Mouse (Mus musculus) effector memory CD4-positive, alpha-beta T cell, adult 5 months (primary cell): Measurements from ENCODE around the gene Ttll4. TPM values are rescaled to one million over a fixed set of nuclear protein-coding genes. Genes with fewer than 3 reads are reported as not detected.

ENCODE experiments used
- polyA plus RNA-seq: library from polyadenylated mRNA; unstranded; fragments of 100-300 nt; shearing (Covaris generic); gene quantifications from one replicate; pipeline ENCODE4 v1.2.1, GENCODE M21; 2017

Gene Ttll4
- polyA plus RNA-seq, result 46.6 TPM

DNA sequence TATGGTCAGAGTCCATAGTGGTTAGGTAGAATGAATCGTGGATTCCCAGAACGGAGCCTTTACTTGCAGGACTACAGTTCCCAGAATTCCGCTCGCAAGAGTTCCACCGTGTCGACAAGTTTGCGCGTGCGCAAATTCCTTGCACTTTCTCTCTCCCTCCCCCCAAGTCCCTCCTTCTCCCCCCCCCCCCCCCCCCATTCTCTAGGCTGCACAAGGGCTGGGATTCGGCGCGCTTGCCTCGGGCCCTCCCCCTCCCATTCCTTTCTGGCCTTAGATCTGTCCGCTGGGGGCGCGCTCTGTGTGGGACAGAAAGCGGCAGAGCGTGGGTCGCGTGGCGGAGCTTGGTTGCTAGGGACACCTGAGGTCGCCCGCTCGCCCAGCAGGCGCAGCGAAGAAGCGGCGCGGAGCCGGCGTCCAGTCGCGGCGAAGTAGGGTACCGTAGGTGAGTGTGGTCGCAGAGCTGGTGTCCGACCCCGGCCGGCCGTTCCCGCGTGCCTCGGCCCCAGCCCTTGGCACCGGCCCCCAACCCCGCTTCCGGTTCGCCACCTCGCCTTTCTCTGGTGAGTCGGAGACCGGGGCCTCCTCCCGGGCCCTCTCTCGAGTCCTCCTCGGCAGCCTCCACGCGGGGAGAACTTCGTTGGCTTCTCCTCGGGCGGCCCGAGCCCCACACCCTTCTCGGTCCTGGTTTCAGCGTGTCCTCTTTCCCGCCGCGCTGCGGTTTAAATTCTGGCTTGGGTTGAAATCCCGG lies at the start of gene Ttll4:
Ttll4 (plus strand) TSS at position 298 of the 748 bp plus-strand sequence.

DNA sequence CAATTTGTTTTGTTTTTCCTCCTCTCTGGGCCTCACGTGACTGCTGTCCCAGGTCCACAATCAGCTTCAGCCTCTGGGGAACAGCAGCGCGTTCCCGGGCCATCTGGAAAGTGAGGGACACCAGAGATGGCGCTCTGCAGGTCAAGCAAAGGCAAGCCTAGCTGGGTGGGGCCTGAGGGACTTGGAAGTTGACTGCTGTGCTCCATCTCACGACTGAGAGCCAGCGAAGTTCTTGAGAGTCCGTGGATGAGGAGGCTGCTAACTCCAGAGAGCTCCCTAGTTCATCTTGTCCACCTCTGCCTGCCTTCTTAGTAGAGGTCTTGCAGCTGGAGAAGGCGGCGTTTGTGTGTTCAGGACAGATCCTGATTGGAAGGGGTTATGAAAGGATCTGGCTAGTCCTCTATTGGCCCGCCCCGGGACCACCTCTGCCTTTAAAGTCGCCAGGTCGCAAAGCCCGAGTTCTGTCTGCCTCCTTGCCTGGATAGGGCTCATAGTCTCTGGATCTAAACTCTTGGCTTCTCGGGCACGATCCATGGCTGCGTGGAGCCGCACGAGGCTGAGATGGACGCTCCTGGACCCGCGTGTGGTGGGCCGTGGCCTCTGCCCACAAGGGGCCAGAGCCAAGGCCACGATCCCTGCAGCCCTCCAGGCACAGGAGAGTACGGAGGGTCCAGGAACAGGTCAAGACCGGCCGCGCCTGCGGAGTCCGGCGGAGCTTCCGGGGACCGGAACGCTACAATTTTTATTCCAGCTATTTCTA lies 51.7 kb downstream of the Ttll4 start, which contains the start of gene Cyp27a1:
Cyp27a1 (plus strand) TSS at position 476 of the 760 bp plus-strand sequence.

DNA sequence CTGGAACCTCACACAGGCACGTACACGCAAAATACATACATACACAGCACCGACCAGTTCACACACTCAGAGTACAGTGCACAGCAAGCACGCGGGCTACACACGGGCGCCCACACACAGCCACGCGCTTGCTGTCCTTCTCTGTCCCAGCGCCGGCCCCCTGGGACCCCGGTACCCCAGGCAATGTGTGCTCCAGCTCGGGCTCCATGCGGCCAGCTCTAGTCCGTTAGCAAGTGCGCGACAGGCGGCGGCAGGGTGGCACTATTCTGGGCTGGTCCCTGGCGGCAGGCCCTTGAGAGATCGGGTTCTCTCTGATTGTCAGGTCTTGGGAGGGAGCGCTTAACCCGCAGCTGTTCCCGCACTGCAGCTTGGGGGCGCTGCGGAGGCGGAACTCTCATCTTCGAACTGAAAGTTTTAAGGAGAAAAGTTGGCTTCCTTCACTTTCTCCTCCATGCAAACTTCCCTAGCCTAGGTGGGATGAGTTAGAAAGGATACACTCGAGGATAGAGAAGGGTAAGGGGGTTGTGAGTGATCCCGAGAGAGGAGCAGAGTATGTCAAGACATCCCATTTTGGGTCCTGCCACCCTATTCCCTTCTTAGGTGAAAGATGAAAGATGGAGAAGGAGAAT lies 87.2 kb downstream of the Ttll4 start, which contains the start of gene Prkag3:
Prkag3 (minus strand) TSS at position 579 of the 629 bp plus-strand sequence.

Other genes with a start within 250 kb of the Ttll4 start
- gene Cnot9, start 155.7 kb upstream of the Ttll4 start, polyA plus RNA-seq, result 21.4 TPM
- gene Plcd4, start 118.9 kb upstream of the Ttll4 start, polyA plus RNA-seq, result 0.79 TPM
- 26.6 TPM for gene Usp37, start 117.5 kb upstream of the Ttll4 start, polyA plus RNA-seq
- 18.4 TPM for gene Zfp142, start 73.5 kb upstream of the Ttll4 start, polyA plus RNA-seq
- gene Bcs1l, start 73.5 kb upstream of the Ttll4 start, polyA plus RNA-seq, result 3.8 TPM
- 18.5 TPM for gene Rnf25, start 60.3 kb upstream of the Ttll4 start, polyA plus RNA-seq
- gene Stk36, start 60.3 kb upstream of the Ttll4 start, polyA plus RNA-seq, result 0.09 TPM
- not detected for gene Cyp27a1, start 51.8 kb downstream of the Ttll4 start, polyA plus RNA-seq
- gene Prkag3, start 87.5 kb downstream of the Ttll4 start, polyA plus RNA-seq, result not detected
- gene Wnt6, start 110.1 kb downstream of the Ttll4 start, polyA plus RNA-seq, result not detected
- gene Wnt10a, start 129.8 kb downstream of the Ttll4 start, polyA plus RNA-seq, result 2.6 TPM
- gene Cdk5r2, start 193.2 kb downstream of the Ttll4 start, polyA plus RNA-seq, result not detected
- not detected for gene Fev, start 223.7 kb downstream of the Ttll4 start, polyA plus RNA-seq
- gene Cryba2, start 231.4 kb downstream of the Ttll4 start, polyA plus RNA-seq, result not detected